Mouse (Mus musculus): ENCODE measurements around the gene Ccpg1. TPM values are rescaled to one million over a fixed set of nuclear protein-coding genes. Genes with fewer than 3 reads are reported as not detected.

Ccpg1 gene
- polyA plus RNA-seq, 1 experiment from 2014 or later, result 36.8 TPM

- Histone ChIP-seq H3K4me3 (replicated peaks; ENCODE audit: low read length) (peak overlapping the region; percentile 61), H3K27me3 (ENCODE audit: control insufficient read depth, insufficient read depth, low read length) (no peaks in the 10 kb centered on the region), H3K4me2 (ENCODE audit: low read depth, low read length) (peak overlapping the region; percentile 99), H3K4me1 (ENCODE audit: control insufficient read depth, insufficient read depth, low read length) (peaks cover 17% of the 10 kb centered on the region), H3K36me3 (ENCODE audit: control insufficient read depth, insufficient read depth, low read length) (no peaks in the 10 kb centered on the region), H3K27ac (ENCODE audit: low read length) (0 out of 2 replicates have a peak overlapping the region, but pooled peaks have one; percentile 75), H3K9ac (ENCODE audit: low read length) (peak overlapping the region; percentile 82), H3K9me3 (replicated peaks; ENCODE audit: control insufficient read depth, low read length) (no peaks in the 10 kb centered on the region)
- 66% methylated on average over 10 of the region's 10 CpGs for WGBS
- ATAC-seq (ENCODE audit: insufficient read depth, low FRiP score), result no peak
Observed at GRCm38 (mm10) chr9:73045711-73046110, 60.5 kb downstream of the Ccpg1 start.

GRCm38 (mm10) chr9:73047906-73048305 lies 62.7 kb downstream of the Ccpg1 start:
- Histone ChIP-seq H3K27me3 (ENCODE audit: control insufficient read depth, insufficient read depth, low read length) (no peaks in the 10 kb centered on the region), H3K9ac (ENCODE audit: low read length) (no peak overlapping the region), H3K36me3 (ENCODE audit: control insufficient read depth, insufficient read depth, low read length) (no peaks in the 10 kb centered on the region), H3K9me3 (replicated peaks; ENCODE audit: control insufficient read depth, low read length) (no peaks in the 10 kb centered on the region), H3K4me1 (ENCODE audit: control insufficient read depth, insufficient read depth, low read length) (peaks cover 17% of the 10 kb centered on the region), H3K27ac (ENCODE audit: low read length) (no peak overlapping the region), H3K4me3 (replicated peaks; ENCODE audit: low read length) (no peak overlapping the region), H3K4me2 (ENCODE audit: low read depth, low read length) (no peak overlapping the region)
- 84% methylated on average over 2 of the region's 2 CpGs for WGBS
- no peak for ATAC-seq (ENCODE audit: insufficient read depth, low FRiP score)

- H3K4me1 ChIP-seq (ENCODE audit: control insufficient read depth, insufficient read depth, low read length), result peaks cover 17% of the 10 kb centered on the region
- no peak overlapping the region for H3K9ac ChIP-seq (ENCODE audit: low read length)
- H3K27ac ChIP-seq (ENCODE audit: low read length), result no peak overlapping the region
- H3K4me2 ChIP-seq (ENCODE audit: low read depth, low read length), result no peak overlapping the region
- H3K36me3 ChIP-seq (ENCODE audit: control insufficient read depth, insufficient read depth, low read length), result no peaks in the 10 kb centered on the region
- no peaks in the 10 kb centered on the region for H3K9me3 ChIP-seq (replicated peaks; ENCODE audit: control insufficient read depth, low read length)
- H3K27me3 ChIP-seq (ENCODE audit: control insufficient read depth, insufficient read depth, low read length), result no peaks in the 10 kb centered on the region
- no peak for ATAC-seq (ENCODE audit: insufficient read depth, low FRiP score)
- WGBS, result 30% methylated on average over 4 of the region's 4 CpGs
- no peak overlapping the region for H3K4me3 ChIP-seq (replicated peaks; ENCODE audit: low read length)
Observed at GRCm38 (mm10) chr9:73048927-73049326, 63.7 kb downstream of the Ccpg1 start.

GRCm38 (mm10) chr9:73049833-73050232 lies 64.6 kb downstream of the Ccpg1 start:
- Histone ChIP-seq H3K4me2 (ENCODE audit: low read depth, low read length) (no peak overlapping the region), H3K9me3 (replicated peaks; ENCODE audit: control insufficient read depth, low read length) (no peaks in the 10 kb centered on the region), H3K4me3 (replicated peaks; ENCODE audit: low read length) (no peak overlapping the region), H3K27me3 (ENCODE audit: control insufficient read depth, insufficient read depth, low read length) (no peaks in the 10 kb centered on the region), H3K9ac (ENCODE audit: low read length) (no peak overlapping the region), H3K36me3 (ENCODE audit: control insufficient read depth, insufficient read depth, low read length) (no peaks in the 10 kb centered on the region), H3K27ac (ENCODE audit: low read length) (no peak overlapping the region), H3K4me1 (ENCODE audit: control insufficient read depth, insufficient read depth, low read length) (peaks cover 13% of the 10 kb centered on the region)
- ATAC-seq (ENCODE audit: insufficient read depth, low FRiP score), result peak; percentile 44; the same call in 1 of the 2 replicates
- 24% methylated on average over 5 of the region's 5 CpGs for WGBS

GRCm38 (mm10) chr9:73050606-73051005 lies 65.4 kb downstream of the Ccpg1 start:
- Histone ChIP-seq H3K4me3 (replicated peaks; ENCODE audit: low read length) (no peak overlapping the region), H3K27ac (ENCODE audit: low read length) (no peak overlapping the region), H3K27me3 (ENCODE audit: control insufficient read depth, insufficient read depth, low read length) (no peaks in the 10 kb centered on the region), H3K4me2 (ENCODE audit: low read depth, low read length) (no peak overlapping the region), H3K9me3 (replicated peaks; ENCODE audit: control insufficient read depth, low read length) (no peaks in the 10 kb centered on the region), H3K4me1 (ENCODE audit: control insufficient read depth, insufficient read depth, low read length) (peaks cover 11% of the 10 kb centered on the region), H3K9ac (ENCODE audit: low read length) (no peak overlapping the region), H3K36me3 (ENCODE audit: control insufficient read depth, insufficient read depth, low read length) (no peaks in the 10 kb centered on the region)
- peak; percentile 45; the same call in 1 of the 2 replicates for ATAC-seq (ENCODE audit: insufficient read depth, low FRiP score)
- WGBS, result 38% methylated on average over 8 of the region's 8 CpGs

GRCm38 (mm10) chr9:73055441-73055911 lies 70.2 kb downstream of the Ccpg1 start:
- WGBS, result 44% methylated on average over 10 of the region's 10 CpGs

GRCm38 (mm10) chr9:73059224-73059623 lies 74.0 kb downstream of the Ccpg1 start:
- H3K9ac ChIP-seq (ENCODE audit: low read length), result no peak overlapping the region
- H3K4me1 ChIP-seq (ENCODE audit: control insufficient read depth, insufficient read depth, low read length), result peaks cover 11% of the 10 kb centered on the region; the same call in 1 of the 2 replicates
- H3K36me3 ChIP-seq (ENCODE audit: control insufficient read depth, insufficient read depth, low read length), result no peaks in the 10 kb centered on the region
- WGBS, result 85% methylated on average over 4 of the region's 4 CpGs
- H3K27ac ChIP-seq (ENCODE audit: low read length), result no peak overlapping the region
- no peak overlapping the region for H3K4me3 ChIP-seq (replicated peaks; ENCODE audit: low read length)
- no peaks in the 10 kb centered on the region for H3K27me3 ChIP-seq (ENCODE audit: control insufficient read depth, insufficient read depth, low read length)
- no peak overlapping the region for H3K4me2 ChIP-seq (ENCODE audit: low read depth, low read length)
- no peak for ATAC-seq (ENCODE audit: insufficient read depth, low FRiP score)
- H3K9me3 ChIP-seq (replicated peaks; ENCODE audit: control insufficient read depth, low read length), result no peaks in the 10 kb centered on the region

More at GRCm38 (mm10) chr9:73055441-73055911, 70.2 kb downstream of the Ccpg1 start:
- Histone ChIP-seq H3K27ac (ENCODE audit: low read length) (no peak overlapping the region; the same call in 1 of the 2 replicates), H3K9me3 (replicated peaks; ENCODE audit: control insufficient read depth, low read length) (no peaks in the 10 kb centered on the region), H3K4me3 (replicated peaks; ENCODE audit: low read length) (no peak overlapping the region), H3K4me2 (ENCODE audit: low read depth, low read length) (no peak overlapping the region), H3K36me3 (ENCODE audit: control insufficient read depth, insufficient read depth, low read length) (no peaks in the 10 kb centered on the region), H3K9ac (ENCODE audit: low read length) (no peak overlapping the region), H3K27me3 (ENCODE audit: control insufficient read depth, insufficient read depth, low read length) (no peaks in the 10 kb centered on the region), H3K4me1 (ENCODE audit: control insufficient read depth, insufficient read depth, low read length) (0 out of 2 replicates have a peak, but pooled peaks cover 4% of the 10 kb centered on the region)
- ATAC-seq (ENCODE audit: insufficient read depth, low FRiP score), result no peak

GRCm38 (mm10) chr9:73063621-73064290 lies 78.5 kb downstream of the Ccpg1 start:
- H3K9me3 ChIP-seq (replicated peaks; ENCODE audit: control insufficient read depth, low read length), result no peaks in the 10 kb centered on the region
- no peak for ATAC-seq (ENCODE audit: insufficient read depth, low FRiP score)
- H3K27ac ChIP-seq (ENCODE audit: low read length), result no peak overlapping the region
- WGBS, result 30% methylated on average over 15 of the region's 15 CpGs
- peak overlapping the region; percentile 35 for H3K4me2 ChIP-seq (ENCODE audit: low read depth, low read length)
- H3K4me3 ChIP-seq (replicated peaks; ENCODE audit: low read length), result no peak overlapping the region
- no peaks in the 10 kb centered on the region for H3K27me3 ChIP-seq (ENCODE audit: control insufficient read depth, insufficient read depth, low read length)
- H3K9ac ChIP-seq (ENCODE audit: low read length), result no peak overlapping the region
- H3K4me1 ChIP-seq (ENCODE audit: control insufficient read depth, insufficient read depth, low read length), result peaks cover 21% of the 10 kb centered on the region
- H3K36me3 ChIP-seq (ENCODE audit: control insufficient read depth, insufficient read depth, low read length), result no peaks in the 10 kb centered on the region

All from stomach, embryonic 16.5 days (tissue).